Mouse (Mus musculus) hindbrain, embryonic 13.5 days (tissue): ENCODE data around the gene Rundc1. TPM values are rescaled to one million over a fixed set of nuclear protein-coding genes. Genes with fewer than 3 reads are reported as not detected.
"Not testable (repeated sequence)": the region's sequence is repeated elsewhere in the genome, so short reads cannot be mapped to it uniquely, and the experiment has no call there.

ENCODE experiments used
- ATAC-seq: fragments of 200-750 bp; cut with Nextera tagmentation; 2 replicates; pipeline ENCODE4 v1.8.0; 2017; ENCODE audit warnings: moderate TSS enrichment; ENCODE audit not compliant: low FRiP score
- H3K27ac ChIP-seq: fragments of 300-500 bp; sonication (generic); 2 replicates; pipeline ENCODE4 v1.5.1; 2015; ENCODE audit warnings: inconsistent platforms, mild to moderate bottlenecking, moderate library complexity
- H3K27me3 ChIP-seq: fragments of 300-500 bp; sonication (generic); 2 replicates; pipeline ENCODE4 v1.6.1; 2015; ENCODE audit warnings: mild to moderate bottlenecking, inconsistent platforms
- H3K36me3 ChIP-seq: fragments of 300-500 bp; sonication (generic); 2 replicates; pipeline ENCODE4 v1.6.1; 2015; ENCODE audit warnings: mild to moderate bottlenecking, inconsistent platforms
- H3K4me1 ChIP-seq: fragments of 300-500 bp; sonication (generic); replicated peaks from 2 replicates; pipeline ENCODE4 v1.6.1; 2015; ENCODE audit warnings: inconsistent platforms
- H3K4me2 ChIP-seq: fragments of 300-500 bp; sonication (generic); 2 replicates; pipeline ENCODE4 v1.6.1; 2015; ENCODE audit warnings: inconsistent platforms, mild to moderate bottlenecking, moderate library complexity
- H3K4me3 ChIP-seq: fragments of 300-500 bp; sonication (generic); 2 replicates; pipeline ENCODE4 v1.5.1; 2015; ENCODE audit warnings: mild to moderate bottlenecking, inconsistent platforms
- H3K9ac ChIP-seq: fragments of 300-500 bp; sonication (generic); 2 replicates; pipeline ENCODE4 v1.6.1; 2015; ENCODE audit warnings: mild to moderate bottlenecking, inconsistent platforms
- H3K9me3 ChIP-seq: fragments of 300-500 bp; sonication (generic); 2 replicates; pipeline ENCODE4 v1.6.1; 2016; ENCODE audit warnings: inconsistent platforms
- WGBS: fragments of 180-500 bp; shearing (Covaris S2); methylation state at CpG from one replicate; pipeline ENCODE4 v1.1.7; 2015; 5-methylcytosine and 5-hydroxymethylcytosine counted together
- polyA plus RNA-seq: library from polyadenylated mRNA; unstranded; fragments of >200 nt; fragmentation: Nextera tagmentation; extraction: Ambion mirVana; gene quantifications from 2 replicates; pipeline ENCODE4 v1.2.1, GENCODE M21; 2015

Rundc1 gene
- polyA plus RNA-seq, 1 experiment from 2014 or later: 29.8 TPM

- Histone ChIP-seq H3K9me3 (no peaks in the 10 kb centered on the region), H3K27me3 (no peaks in the 10 kb centered on the region), H3K4me3 (peak within 1 kb of the TSS; percentile 95), H3K9ac (peak within 1 kb of the TSS; percentile 91), H3K4me2 (peak within 1 kb of the TSS; percentile 87), H3K36me3 (peaks cover 5% of the 10 kb centered on the region), H3K27ac (peak within 1 kb of the TSS; percentile 94), H3K4me1 (peaks cover 31% of the 10 kb centered on the region)
- ATAC-seq: peak; percentile 52
- WGBS: 5% methylated on average over 23 of the region's 23 CpGs
Measured at GRCm38 (mm10) chr11:101424105-101424851, 607 bp upstream of the Rundc1 start, which contains the start of gene Gm27029. Gene Gm27029 (minus strand): TSS chr11:101424796.

DNA sequence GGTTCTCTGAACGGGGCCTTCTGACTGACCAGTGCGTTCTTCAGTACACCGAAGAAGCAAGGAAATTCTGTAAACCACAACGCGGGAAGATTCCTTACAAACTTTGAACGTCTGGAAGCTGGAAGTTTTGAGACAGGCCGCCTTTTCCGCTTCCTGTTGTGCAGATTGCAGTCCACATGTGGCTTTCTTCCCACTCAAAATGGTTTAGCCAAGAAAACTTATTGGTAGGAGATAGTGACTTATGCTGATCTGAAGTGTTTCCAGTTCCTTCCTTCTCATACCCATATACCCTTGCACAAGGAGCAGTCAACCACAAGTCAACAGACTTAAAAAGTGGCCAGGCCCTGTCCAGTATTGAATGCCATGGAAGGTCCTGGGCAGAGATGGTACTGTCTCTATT is 1.3 kb downstream of the Rundc1 start:
- no peak for ATAC-seq
- H3K4me1 ChIP-seq: peaks cover 31% of the 10 kb centered on the region
- H3K27ac ChIP-seq: peak overlapping the region; percentile 94; the same call in 1 of the 2 replicates
- 74% methylated on average over 8 of the region's 8 CpGs for WGBS
- H3K36me3 ChIP-seq: peaks cover 24% of the 10 kb centered on the region
- no peaks in the 10 kb centered on the region for H3K27me3 ChIP-seq
- peak overlapping the region; percentile 91 for H3K9ac ChIP-seq
- H3K4me2 ChIP-seq: peak overlapping the region; percentile 87
- peak overlapping the region; percentile 95 for H3K4me3 ChIP-seq
- no peaks in the 10 kb centered on the region for H3K9me3 ChIP-seq

DNA sequence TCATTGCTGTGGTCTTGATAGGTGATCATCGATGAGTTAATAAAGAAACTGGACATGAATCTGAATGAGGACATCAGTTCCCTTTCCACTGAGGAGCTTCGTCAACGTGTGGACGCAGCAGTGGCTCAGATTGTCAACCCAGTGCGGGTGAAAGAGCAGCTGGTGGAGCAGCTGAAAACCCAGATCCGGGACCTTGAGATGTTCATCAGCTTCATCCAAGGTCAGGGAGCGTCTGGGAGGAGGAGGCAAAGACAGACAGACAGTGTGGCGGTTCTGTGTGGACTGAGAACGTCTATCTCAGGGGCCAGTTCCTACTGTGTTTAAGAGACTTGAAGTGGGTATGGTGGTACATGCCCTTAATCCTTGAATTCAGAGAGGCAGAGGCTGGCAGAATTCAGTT is 6.4 kb downstream of the Rundc1 start:
- H3K27ac ChIP-seq: no peak overlapping the region
- no peaks in the 10 kb centered on the region for H3K27me3 ChIP-seq
- H3K9me3 ChIP-seq: no peaks in the 10 kb centered on the region
- H3K36me3 ChIP-seq: peaks cover 71% of the 10 kb centered on the region
- H3K4me1 ChIP-seq: peaks cover 14% of the 10 kb centered on the region
- ATAC-seq: no peak
- 93% methylated on average over 9 of the region's 9 CpGs for WGBS
- H3K9ac ChIP-seq: no peak overlapping the region; the same call in 1 of the 2 replicates
- no peak overlapping the region for H3K4me2 ChIP-seq
- H3K4me3 ChIP-seq: no peak overlapping the region

DNA sequence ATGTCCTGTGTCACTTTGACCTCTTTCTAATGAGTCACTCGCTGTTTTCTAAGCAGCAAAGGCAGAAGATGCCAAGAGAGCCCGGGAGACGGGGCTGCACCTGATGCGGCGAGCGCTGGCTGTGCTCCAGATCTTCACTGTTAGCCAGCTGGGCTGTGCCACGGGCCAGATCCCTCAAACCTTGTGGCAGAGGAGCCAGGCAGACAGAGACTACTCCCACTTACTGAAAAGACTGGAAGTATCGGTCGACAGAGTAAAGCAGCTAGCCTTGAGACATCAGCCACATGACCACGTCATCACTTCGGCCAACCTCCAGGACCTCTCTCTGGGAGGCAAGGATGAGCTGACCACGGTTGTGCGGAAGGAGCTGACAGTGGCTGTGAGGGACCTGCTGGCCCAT is 8.5 kb downstream of the Rundc1 start:
- no peak for ATAC-seq
- H3K4me1 ChIP-seq: 0 out of 2 replicates have a peak, but pooled peaks cover 3% of the 10 kb centered on the region
- peaks cover 71% of the 10 kb centered on the region for H3K36me3 ChIP-seq
- H3K9ac ChIP-seq: no peak overlapping the region
- no peaks in the 10 kb centered on the region for H3K27me3 ChIP-seq
- WGBS: 89% methylated on average over 13 of the region's 13 CpGs
- H3K4me3 ChIP-seq: no peak overlapping the region
- H3K9me3 ChIP-seq: no peaks in the 10 kb centered on the region
- H3K27ac ChIP-seq: 0 out of 2 replicates have a peak overlapping the region, but pooled peaks have one; percentile 4
- H3K4me2 ChIP-seq: no peak overlapping the region

GRCm38 (mm10) chr11:101435831-101436230 is 10.9 kb downstream of the Rundc1 start:
- H3K36me3 ChIP-seq: peaks cover 51% of the 10 kb centered on the region
- 82% methylated on average over 4 of the region's 4 CpGs for WGBS
- H3K4me1 ChIP-seq: 0 out of 2 replicates have a peak, but pooled peaks cover 3% of the 10 kb centered on the region
- H3K9me3 ChIP-seq: no peaks in the 10 kb centered on the region
- H3K4me2 ChIP-seq: no peak overlapping the region
- ATAC-seq: no peak
- H3K4me3 ChIP-seq: no peak overlapping the region
- H3K27me3 ChIP-seq: no peaks in the 10 kb centered on the region
- no peak overlapping the region for H3K9ac ChIP-seq
- H3K27ac ChIP-seq: no peak overlapping the region

DNA sequence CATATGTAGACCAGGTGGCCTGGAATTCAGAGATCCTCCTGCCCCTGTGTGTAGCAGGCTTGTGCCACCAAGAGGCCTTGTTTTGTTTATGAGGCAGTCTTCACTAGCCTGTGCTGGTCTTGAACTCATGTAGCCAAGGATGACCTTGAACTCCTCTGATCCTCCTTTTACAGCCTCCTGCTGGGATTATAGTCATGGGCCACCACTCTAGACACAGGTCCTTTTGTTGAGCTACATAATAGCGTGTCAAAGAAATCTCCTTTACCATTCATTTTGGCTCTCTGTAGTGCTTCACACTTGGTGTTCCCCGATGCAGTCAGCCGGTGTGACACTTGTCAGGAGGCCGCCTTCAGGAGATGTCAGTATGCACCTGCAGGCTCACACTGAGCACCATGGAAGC is 12.0 kb downstream of the Rundc1 start:
- H3K27ac ChIP-seq: no peak overlapping the region
- no peak for ATAC-seq
- WGBS: 47% methylated on average over 4 of the region's 4 CpGs
- no peak overlapping the region for H3K9ac ChIP-seq
- H3K36me3 ChIP-seq: peaks cover 40% of the 10 kb centered on the region
- H3K4me1 ChIP-seq: 0 out of 2 replicates have a peak, but pooled peaks cover 3% of the 10 kb centered on the region
- H3K4me2 ChIP-seq: no peak overlapping the region
- H3K4me3 ChIP-seq: no peak overlapping the region
- H3K9me3 ChIP-seq: no peaks in the 10 kb centered on the region
- no peaks in the 10 kb centered on the region for H3K27me3 ChIP-seq

DNA sequence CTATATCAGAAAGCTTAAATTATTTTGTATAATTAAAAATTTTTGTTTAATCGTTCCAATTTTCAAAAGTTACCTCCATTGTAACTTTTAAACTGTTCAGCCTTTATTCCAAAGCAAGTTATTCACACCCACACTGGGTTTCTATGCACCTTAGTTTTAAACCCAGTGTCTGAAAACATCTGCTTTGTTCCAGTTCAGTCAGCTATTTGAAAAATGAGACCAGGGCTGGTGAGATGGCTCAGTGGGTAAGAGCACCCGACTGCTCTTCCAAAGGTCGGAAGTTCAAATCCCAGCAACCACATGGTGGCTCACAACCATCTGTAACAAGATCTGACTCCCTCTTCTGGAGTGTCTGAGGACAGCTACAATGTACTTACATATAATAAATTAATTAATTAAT is 13.1 kb downstream of the Rundc1 start:
- H3K36me3 ChIP-seq: peaks cover 31% of the 10 kb centered on the region
- H3K4me2 ChIP-seq, H3K9me3 ChIP-seq, H3K27me3 ChIP-seq, H3K27ac ChIP-seq, H3K9ac ChIP-seq, H3K4me1 ChIP-seq, ATAC-seq, H3K4me3 ChIP-seq: not testable (repeated sequence)
- 51% methylated on average over 3 of the region's 3 CpGs for WGBS

DNA sequence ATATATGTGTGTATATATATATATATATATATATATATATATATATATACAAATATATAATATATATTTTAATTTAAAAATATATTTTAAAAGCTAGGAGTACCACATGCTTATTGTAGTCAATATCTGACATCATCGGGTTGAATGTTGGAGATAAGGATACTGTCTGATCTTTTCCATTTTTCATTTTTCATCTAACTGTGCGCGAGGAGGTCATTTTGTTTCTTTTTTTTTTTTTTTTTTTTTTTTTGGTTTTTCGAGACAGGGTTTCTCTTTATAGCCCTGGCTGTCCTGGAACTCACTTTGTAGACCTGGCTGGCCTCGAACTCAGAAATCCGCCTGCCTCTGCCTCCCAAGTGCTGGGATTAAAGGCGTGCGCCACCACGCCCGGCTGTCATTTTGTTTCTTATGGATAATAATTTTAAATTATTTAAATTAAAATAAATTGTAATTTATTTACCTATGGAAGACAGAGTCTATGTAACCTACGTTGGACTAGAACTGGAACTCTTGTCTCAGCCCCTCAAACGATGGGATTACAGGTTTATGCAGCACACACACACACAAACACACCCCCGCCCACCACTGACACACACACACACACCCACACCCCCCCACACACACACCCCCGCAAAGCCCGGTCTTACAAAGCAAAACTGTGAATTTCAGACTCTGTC is 16.7 kb downstream of the Rundc1 start:
- Histone ChIP-seq H3K36me3 (peaks cover 27% of the 10 kb centered on the region), H3K4me2 (peak overlapping the region; percentile 41), H3K4me3 (peak overlapping the region; percentile 18; the same call in 1 of the 2 replicates), H3K4me1 (peaks cover 21% of the 10 kb centered on the region)
- WGBS: 33% methylated on average over 14 of the region's 15 CpGs
- not testable (repeated sequence) for H3K9ac ChIP-seq, H3K9me3 ChIP-seq, H3K27ac ChIP-seq, H3K27me3 ChIP-seq, ATAC-seq

- peak within 1 kb of the TSS; percentile 94 for H3K27ac ChIP-seq
- WGBS: under 1% methylated on average over 42 of the region's 42 CpGs
- peak; percentile 100 for ATAC-seq
- no peaks in the 10 kb centered on the region for H3K27me3 ChIP-seq
- peak within 1 kb of the TSS; percentile 94 for H3K9ac ChIP-seq
- peaks cover 21% of the 10 kb centered on the region for H3K4me1 ChIP-seq
- no peaks in the 10 kb centered on the region for H3K9me3 ChIP-seq
- H3K4me2 ChIP-seq: peak within 1 kb of the TSS; percentile 99
- H3K4me3 ChIP-seq: peak within 1 kb of the TSS; percentile 80
- peaks cover 27% of the 10 kb centered on the region for H3K36me3 ChIP-seq
Measured at GRCm38 (mm10) chr11:101442127-101442693, 17.3 kb downstream of the Rundc1 start, which contains the start of gene Rpl27. Gene Rpl27 (plus strand): TSS chr11:101442298.

GRCm38 (mm10) chr11:101442760-101443159 is 17.9 kb downstream of the Rundc1 start:
- Histone ChIP-seq H3K36me3 (peaks cover 27% of the 10 kb centered on the region), H3K9me3 (no peaks in the 10 kb centered on the region), H3K4me3 (peak overlapping the region; percentile 80), H3K4me1 (peaks cover 21% of the 10 kb centered on the region), H3K27ac (peak overlapping the region; percentile 94), H3K4me2 (peak overlapping the region; percentile 99), H3K27me3 (no peaks in the 10 kb centered on the region), H3K9ac (peak overlapping the region; percentile 94)
- 2% methylated on average over 14 of the region's 14 CpGs for WGBS
- ATAC-seq: no peak

DNA sequence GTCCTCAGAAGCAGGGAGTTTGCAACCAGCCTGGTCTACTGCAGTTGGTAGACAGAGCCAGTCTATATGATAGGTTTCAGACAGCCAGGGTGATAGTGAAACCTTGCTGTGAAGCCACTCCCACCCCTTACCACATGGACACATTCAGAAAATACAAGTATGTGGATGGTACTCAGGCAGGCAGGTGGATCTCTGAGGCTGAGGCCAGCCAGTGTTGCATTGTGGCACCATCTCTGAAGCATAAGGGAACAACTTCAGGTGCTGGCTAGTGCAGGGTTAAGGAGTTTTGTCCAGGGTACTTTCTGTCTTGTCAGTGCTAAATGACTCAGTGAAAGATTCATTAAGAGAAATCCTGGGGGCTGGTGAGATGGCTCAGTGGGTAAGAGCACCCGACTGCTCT is 21.4 kb downstream of the Rundc1 start:
- Histone ChIP-seq H3K4me3 (no peak overlapping the region), H3K9me3 (no peaks in the 10 kb centered on the region), H3K4me1 (peaks cover 21% of the 10 kb centered on the region), H3K36me3 (peaks cover 27% of the 10 kb centered on the region), H3K9ac (no peak overlapping the region), H3K4me2 (no peak overlapping the region), H3K27me3 (no peaks in the 10 kb centered on the region), H3K27ac (no peak overlapping the region)
- no peak for ATAC-seq
- 89% methylated on average over 1 of the region's 1 CpGs for whole genome bisulfite sequencing

GRCm38 (mm10) chr11:101446860-101447259 is 22.0 kb downstream of the Rundc1 start:
- H3K27me3 ChIP-seq, H3K27ac ChIP-seq, H3K4me2 ChIP-seq, H3K9ac ChIP-seq, ATAC-seq, H3K9me3 ChIP-seq, H3K4me3 ChIP-seq: not testable (repeated sequence)
- Histone ChIP-seq H3K4me1 (peaks cover 21% of the 10 kb centered on the region), H3K36me3 (peaks cover 27% of the 10 kb centered on the region)
- WGBS: 86% methylated on average over 8 of the region's 8 CpGs
